Comparison of ENCODE assay signal across 9 mouse cellular contexts in genomic region chr11:53590368-53590768, GRCm38 (mm10). TPM values are rescaled to one million over a fixed set of nuclear protein-coding genes. Genes with fewer than 3 reads are reported as not detected.
A peak's percentile ranks its signal among the peaks of the same experiment; 100 is the strongest.
DNase-seq lines count a peak whose midpoint lies in the region; ATAC-seq and TF ChIP-seq lines count a peak whose summit lies in the region.
"Had no signal": no experiment of that assay in that cellular context is flagged by ENCODE, and none has a peak within 500 bp of the region (broad histone marks: within the 10 kb centered on the region; RNA-seq: fewer than 3 reads in every experiment).

No protein-coding gene starts in this region.

- no peak for TF ChIP-seq EP300 in MEL (IDR thresholded peaks at IDR 0.05; ENCODE audit: low read depth in 1 of 2, low read length in 2 of 2)

- peak; percentile 23 to 60 for DNase-seq in layer of hippocampus, adult 18-20 months (ENCODE audit: low spot score in 2 of 2)
- DNase-seq in layer of hippocampus, adult 9-10 months (ENCODE audit: low spot score) = no peak
- peak; percentile 90 for DNase-seq in MEL (ENCODE audit: low read depth, low spot score)
- DNase-seq in spleen, adult 18-20 months = peak; percentile 27 to 71

- peaks cover 0 to 3% of the 10 kb centered on the region in 2 experiments; a peak in 1 of 4 replicates for H3K4me1 ChIP-seq in MEL (ENCODE audit: control insufficient read depth in 1 of 2, insufficient read depth in 2 of 2, low read length in 2 of 2)
- H3K4me1 ChIP-seq in bone marrow, adult 2 months (ENCODE audit: control insufficient read depth, insufficient read depth, low read length) = no peaks in the 10 kb centered on the region
- H3K4me1 ChIP-seq in liver, embryonic 15.5 days (replicated peaks) = no peaks in the 10 kb centered on the region; the same call in 1 of the 2 replicates

- peak; percentile 74 for TF ChIP-seq RAD21 in MEL (IDR thresholded peaks at IDR 0.05; ENCODE audit: low read depth, low read length)

- H3K27ac ChIP-seq in MEL (ENCODE audit: control insufficient read depth, low read depth, low read length) = no peak overlapping the region
- no peak overlapping the region for H3K27ac ChIP-seq in bone marrow, adult 2 months (ENCODE audit: control insufficient read depth, insufficient read depth, low read depth, low read length, poor library complexity)
- H3K27ac ChIP-seq in liver, embryonic 15.5 days (replicated peaks) = no peak overlapping the region

- peak overlapping the region; percentile 67 for H3K9ac ChIP-seq in MEL (ENCODE audit: control insufficient read depth, low read depth, low read length, poor library complexity, severe bottlenecking)
- H3K9ac ChIP-seq in liver, embryonic 15.5 days = 0 out of 2 replicates have a peak overlapping the region, but pooled peaks have one; percentile 1

- TF ChIP-seq CTCF in MEL (IDR thresholded peaks at IDR 0.05 in 2 of 3, conservative IDR thresholded peaks at IDR 0.05 in 1 of 3; ENCODE audit: control insufficient read depth in 1 of 3, insufficient read depth in 1 of 3, low read depth in 2 of 3, low read length in 3 of 3, poor library complexity in 1 of 3, severe bottlenecking in 1 of 3) = peak in 2 of 3 experiments; percentile 94 to 99
- TF ChIP-seq CTCF in bone marrow, adult 2 months (IDR thresholded peaks at IDR 0.05; ENCODE audit: control insufficient read depth, insufficient read depth, low read length) = peak; percentile 93

- no peaks in the 10 kb centered on the region for H3K79me2 ChIP-seq in MEL (ENCODE audit: control insufficient read depth, insufficient read depth, low read length, poor library complexity)

- ATAC-seq in granulocyte monocyte progenitor cell, adult 5-6 weeks (replicated peaks; ENCODE audit: poor library complexity, severe bottlenecking) = peak; percentile 83
- ATAC-seq in liver, embryonic 15.5 days (ENCODE audit: insufficient read depth) = no peak

- no peaks in the 10 kb centered on the region for H3K9me3 ChIP-seq in MEL (replicated peaks; ENCODE audit: insufficient read depth, low read length)
- H3K9me3 ChIP-seq in liver, embryonic 15.5 days (replicated peaks) = no peaks in the 10 kb centered on the region

- peak overlapping the region in 1 of 2 experiments; percentile 42; a peak in 2 of 4 replicates for H3K4me3 ChIP-seq in MEL (ENCODE audit: control insufficient read depth in 1 of 2, insufficient read depth in 1 of 2, low read depth in 2 of 2, low read length in 2 of 2)
- H3K4me3 ChIP-seq in bone marrow, adult 2 months (replicated peaks; ENCODE audit: control insufficient read depth, low read depth, low read length) = peak overlapping the region; percentile 44
- peak overlapping the region; percentile 43 for H3K4me3 ChIP-seq in liver, embryonic 15.5 days (replicated peaks)

- no peak for TF ChIP-seq POLR2A in MEL (IDR thresholded peaks at IDR 0.05; ENCODE audit: control insufficient read depth in 1 of 2, insufficient read depth in 1 of 2, low read depth in 1 of 2, low read length in 2 of 2, poor library complexity in 1 of 2)
- TF ChIP-seq POLR2A in bone marrow, adult 2 months (IDR thresholded peaks at IDR 0.05; ENCODE audit: borderline replicate concordance, control insufficient read depth, low read depth, low read length) = no peak

- no peaks in the 10 kb centered on the region for H3K27me3 ChIP-seq in MEL (ENCODE audit: control insufficient read depth in 1 of 2, insufficient read depth in 2 of 2, low read length in 2 of 2)
- H3K27me3 ChIP-seq in liver, embryonic 15.5 days = no peaks in the 10 kb centered on the region

- H3K4me2 ChIP-seq in liver, embryonic 15.5 days = peak overlapping the region; percentile 60

- H3K36me3 ChIP-seq in MEL (ENCODE audit: control insufficient read depth in 1 of 2, insufficient read depth in 2 of 2, low read length in 2 of 2) = peaks cover 0 to 3% of the 10 kb centered on the region in 2 experiments; a peak in 3 of 4 replicates
- H3K36me3 ChIP-seq in liver, embryonic 15.5 days (replicated peaks) = no peaks in the 10 kb centered on the region

- WGBS in bone marrow, adult 2 months = 1% methylated on average over 15 of the region's 15 CpGs
- WGBS in liver, embryonic 15.5 days (ENCODE audit: insufficient replicate concordance) = 11% methylated on average over 15 of the region's 15 CpGs

TF ChIP-seq in MEL, 35 proteins besides CTCF, POLR2A, EP300 and RAD21 (continues in another document):
- TF ChIP-seq MAX (IDR thresholded peaks at IDR 0.05; ENCODE audit: low read length) (peak; percentile 98), ZC3H11A (IDR thresholded peaks at IDR 0.05; ENCODE audit: low read depth, low read length) (peak; percentile 87), SIN3A (IDR thresholded peaks at IDR 0.05; ENCODE audit: low read length) (peak; percentile 49), GABPA (IDR thresholded peaks at IDR 0.05; ENCODE audit: low read depth, low read length) (no peak), USF2 (IDR thresholded peaks at IDR 0.05; ENCODE audit: borderline replicate concordance in 1 of 2, insufficient read depth in 1 of 2, low read depth in 1 of 2, low read length in 2 of 2) (no peak), RCOR1 (IDR thresholded peaks at IDR 0.05; ENCODE audit: low read depth, low read length) (no peak), USF1 (IDR thresholded peaks at IDR 0.05; ENCODE audit: low read depth, low read length) (0 out of 2 replicates have a peak, but pooled peaks have one; percentile 12), POLR2AphosphoS2 (IDR thresholded peaks at IDR 0.05; ENCODE audit: low read length) (no peak), ETS1 (IDR thresholded peaks at IDR 0.05; ENCODE audit: low read depth, low read length) (no peak), MYC (IDR thresholded peaks at IDR 0.05; ENCODE audit: low read depth, low read length) (peak; percentile 99), UBTF (IDR thresholded peaks at IDR 0.05; ENCODE audit: borderline replicate concordance, insufficient read depth, low read depth, low read length) (no peak), SMC3 (IDR thresholded peaks at IDR 0.05; ENCODE audit: low read depth, low read length) (peak; percentile 97), POLR2AphosphoS5 (IDR thresholded peaks at IDR 0.05; ENCODE audit: borderline replicate concordance, low read depth, low read length) (no peak), CHD1 (IDR thresholded peaks at IDR 0.05; ENCODE audit: low read depth, low read length) (no peak), BHLHE40 (IDR thresholded peaks at IDR 0.05; ENCODE audit: borderline replicate concordance, low read depth, low read length) (no peak), MYB (IDR thresholded peaks at IDR 0.05; ENCODE audit: low read depth, low read length) (no peak), MAFK (IDR thresholded peaks at IDR 0.05; ENCODE audit: borderline replicate concordance, low read depth, low read length) (no peak), ZKSCAN1 (IDR thresholded peaks at IDR 0.05; ENCODE audit: low read depth, low read length) (no peak), E2F4 (IDR thresholded peaks at IDR 0.05; ENCODE audit: borderline replicate concordance, low read depth, low read length) (peak; percentile 97), JUND (IDR thresholded peaks at IDR 0.05; ENCODE audit: low read depth, low read length) (no peak), MXI1 (IDR thresholded peaks at IDR 0.05; ENCODE audit: low read depth, low read length) (peak; percentile 58; the same call in 1 of the 2 replicates), HCFC1 (IDR thresholded peaks at IDR 0.05; ENCODE audit: low read depth, low read length) (0 out of 2 replicates have a peak, but pooled peaks have one; percentile 23), TCF12 (IDR thresholded peaks at IDR 0.05; ENCODE audit: low read depth, low read length) (no peak), GATA1 (IDR thresholded peaks at IDR 0.05; ENCODE audit: low read depth, low read length) (0 out of 2 replicates have a peak, but pooled peaks have one; percentile 19), NELFE (IDR thresholded peaks at IDR 0.05; ENCODE audit: low read depth, low read length) (no peak), ELF1 (IDR thresholded peaks at IDR 0.05; ENCODE audit: low read depth, low read length) (no peak), CHD2 (IDR thresholded peaks at IDR 0.05; ENCODE audit: low read length) (no peak), MEF2A (IDR thresholded peaks at IDR 0.05; ENCODE audit: extremely low read depth, insufficient replicate concordance, low read depth, low read length, poor library complexity, severe bottlenecking) (no peak), MAZ (IDR thresholded peaks at IDR 0.05; ENCODE audit: low read depth, low read length) (no peak)

RNA-seq across cellular contexts. Expression of gene Kif3a, which starts 23.2 kb away (rescaled TPM):
- total RNA-seq in layer of hippocampus, adult 18-20 months (2021) = 100 to 1,000 TPM; 121 to 127 TPM
- 13.6 and 14.2 TPM in 2 replicates for total RNA-seq in MEL (2012; rRNA removed)
- 10 to 100 TPM; 17.1 to 88.3 TPM for polyA plus RNA-seq in MEL (2012; ENCODE audit: insufficient read depth in 1 of 2, insufficient read length in 2 of 2, low read depth in 1 of 2, low replicate concordance in 2 of 2, missing spikeins in 1 of 2)
- 3.7 and 4.5 TPM in 2 replicates for polyA plus RNA-seq in bone marrow, adult 2 months (2011; ENCODE audit: insufficient read depth, insufficient read length, low replicate concordance, missing spikeins)
- 7.5 and 11.8 TPM in 2 replicates for total RNA-seq in granulocyte monocyte progenitor cell, adult 5-6 weeks (2014; fragmentation: Nextera tagmentation)
- total RNA-seq in granulocyte monocyte progenitor cell, adult 5-6 weeks (2017) = 2.4 and 5.7 TPM in 2 replicates
- polyA plus RNA-seq in liver, embryonic 15.5 days (2015; fragmentation: Nextera tagmentation; extraction: Ambion mirVana) = 7.3 and 7.5 TPM in 2 replicates

RNA-seq across cellular contexts. Expression of gene Il4, which starts 28.1 kb away (rescaled TPM):
- not detected for total RNA-seq in layer of hippocampus, adult 18-20 months (2021)
- total RNA-seq in MEL (2012; rRNA removed) = 9.4 and 10.4 TPM in 2 replicates
- polyA plus RNA-seq in MEL (2012; ENCODE audit: insufficient read depth in 1 of 2, insufficient read length in 2 of 2, low read depth in 1 of 2, low replicate concordance in 2 of 2, missing spikeins in 1 of 2) = 1 to 10 TPM in 1 of 2 experiments, not detected in 1; 4.3 TPM
- polyA plus RNA-seq in bone marrow, adult 2 months (2011; ENCODE audit: insufficient read depth, insufficient read length, low replicate concordance, missing spikeins) = not detected in 2 replicates
- total RNA-seq in granulocyte monocyte progenitor cell, adult 5-6 weeks (2014; fragmentation: Nextera tagmentation) = 1.5 TPM in 1 of 2 replicates, not detected in the other
- not detected in 2 replicates for total RNA-seq in granulocyte monocyte progenitor cell, adult 5-6 weeks (2017)
- 0.35 and 0.52 TPM in 2 replicates for polyA plus RNA-seq in liver, embryonic 15.5 days (2015; fragmentation: Nextera tagmentation; extraction: Ambion mirVana)
- polyA plus RNA-seq: large intestine, adult 2 months had no signal

RNA-seq across cellular contexts. Expression of gene Il13, which starts 44.1 kb away (rescaled TPM):
- not detected for total RNA-seq in layer of hippocampus, adult 18-20 months (2021)
- total RNA-seq in MEL (2012; rRNA removed) = not detected in 2 replicates
- polyA plus RNA-seq in MEL (2012; ENCODE audit: insufficient read depth in 1 of 2, insufficient read length in 2 of 2, low read depth in 1 of 2, low replicate concordance in 2 of 2, missing spikeins in 1 of 2) = not detected
- polyA plus RNA-seq in bone marrow, adult 2 months (2011; ENCODE audit: insufficient read depth, insufficient read length, low replicate concordance, missing spikeins) = not detected in 2 replicates
- not detected in 2 replicates for total RNA-seq in granulocyte monocyte progenitor cell, adult 5-6 weeks (2014; fragmentation: Nextera tagmentation)
- not detected in 2 replicates for total RNA-seq in granulocyte monocyte progenitor cell, adult 5-6 weeks (2017)
- polyA plus RNA-seq in liver, embryonic 15.5 days (2015; fragmentation: Nextera tagmentation; extraction: Ambion mirVana) = not detected in 2 replicates
- polyA plus RNA-seq: stomach, embryonic 16.5 days had no signal
